Mouse (Mus musculus) intestine, embryonic 15.5 days (tissue): ENCODE measurements around the gene Frrs1. TPM values are rescaled to one million over a fixed set of nuclear protein-coding genes. Genes with fewer than 3 reads are reported as not detected.

Experiments used
- polyA plus RNA-seq: library from polyadenylated mRNA; unstranded; fragments of >200 nt; fragmentation: Nextera tagmentation; extraction: Ambion mirVana; gene quantifications from 2 replicates; pipeline ENCODE4 v1.2.1, GENCODE M21; 2015

Gene Frrs1
- polyA plus RNA-seq, 1 experiment from 2014 or later, result 36.6 TPM

Other genes starting within 250 kb of the Frrs1 start
- 21.9 and 22.9 TPM in 2 replicates for gene Trmt13, start 244.9 kb upstream of the Frrs1 start, polyA plus RNA-seq
- 82.6 and 87.3 TPM in 2 replicates for gene Mfsd14a, start 196.8 kb upstream of the Frrs1 start, polyA plus RNA-seq
- not detected in 2 replicates for gene Gm43191, start 178.2 kb upstream of the Frrs1 start, polyA plus RNA-seq
- gene Slc35a3, start 146.6 kb upstream of the Frrs1 start, polyA plus RNA-seq, result 18.5 and 19.4 TPM in 2 replicates
- gene Agl, start 51.3 kb upstream of the Frrs1 start, polyA plus RNA-seq, result 12.1 and 12.2 TPM in 2 replicates
- not detected in 2 replicates for gene 4930455H04Rik, start 108.8 kb downstream of the Frrs1 start, polyA plus RNA-seq
- 2.9 and 3.2 TPM in 2 replicates for gene Palmd, start 109.5 kb downstream of the Frrs1 start, polyA plus RNA-seq